Mouse (Mus musculus) ovary, adult 18-20 months (tissue): ENCODE measurements around the gene Jsrp1.
A peak's percentile ranks its signal among the peaks of the same experiment; 100 is the strongest.
"Not testable (repeated sequence)": the region's sequence is repeated elsewhere in the genome, so short reads cannot be mapped to it uniquely, and the experiment has no call there.

Source experiments
- DNase-seq: peaks from one replicate; pipeline ENCODE4 v3.0.0; 2022; ENCODE audit warnings: low spot score, mixed read lengths

The Jsrp1 gene

GRCm38 (mm10) chr10:80831136-80831535 is 17.8 kb upstream of the Jsrp1 start:
- peak; percentile 51 for DNase-seq

GRCm38 (mm10) chr10:80829359-80830278 is 16.3 kb upstream of the Jsrp1 start:
- no peak for DNase-seq

GRCm38 (mm10) chr10:80828587-80828986 is 15.3 kb upstream of the Jsrp1 start:
- not testable (repeated sequence) for DNase-seq

DNA sequence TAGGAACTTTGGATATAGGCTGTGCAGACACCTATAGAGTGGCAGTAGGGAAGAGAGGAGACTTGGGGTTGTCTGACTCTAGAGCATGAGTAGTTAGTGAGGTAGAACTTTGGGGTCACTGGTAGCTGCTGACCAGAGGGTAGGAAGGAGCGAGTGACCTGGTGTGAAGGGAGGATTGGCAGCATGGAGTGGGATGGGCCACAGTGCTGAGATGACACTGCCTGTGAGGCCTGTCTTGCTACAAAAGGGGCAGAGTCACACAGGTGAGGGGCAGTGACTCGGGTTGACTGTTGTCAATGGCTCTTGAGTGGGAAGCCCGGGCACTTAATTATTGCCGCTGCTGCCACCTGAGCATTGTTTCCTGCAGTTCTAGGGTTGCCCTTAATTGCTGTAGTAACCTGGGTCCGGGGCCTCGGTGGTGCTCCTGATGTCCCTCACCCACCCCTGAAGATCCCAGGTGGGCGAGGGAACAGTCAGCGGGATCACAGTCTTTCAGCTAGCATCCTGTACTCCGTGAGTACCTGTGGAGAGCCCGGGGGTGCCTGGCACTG is 14.6 kb upstream of the Jsrp1 start:
- DNase-seq, result no peak

DNA sequence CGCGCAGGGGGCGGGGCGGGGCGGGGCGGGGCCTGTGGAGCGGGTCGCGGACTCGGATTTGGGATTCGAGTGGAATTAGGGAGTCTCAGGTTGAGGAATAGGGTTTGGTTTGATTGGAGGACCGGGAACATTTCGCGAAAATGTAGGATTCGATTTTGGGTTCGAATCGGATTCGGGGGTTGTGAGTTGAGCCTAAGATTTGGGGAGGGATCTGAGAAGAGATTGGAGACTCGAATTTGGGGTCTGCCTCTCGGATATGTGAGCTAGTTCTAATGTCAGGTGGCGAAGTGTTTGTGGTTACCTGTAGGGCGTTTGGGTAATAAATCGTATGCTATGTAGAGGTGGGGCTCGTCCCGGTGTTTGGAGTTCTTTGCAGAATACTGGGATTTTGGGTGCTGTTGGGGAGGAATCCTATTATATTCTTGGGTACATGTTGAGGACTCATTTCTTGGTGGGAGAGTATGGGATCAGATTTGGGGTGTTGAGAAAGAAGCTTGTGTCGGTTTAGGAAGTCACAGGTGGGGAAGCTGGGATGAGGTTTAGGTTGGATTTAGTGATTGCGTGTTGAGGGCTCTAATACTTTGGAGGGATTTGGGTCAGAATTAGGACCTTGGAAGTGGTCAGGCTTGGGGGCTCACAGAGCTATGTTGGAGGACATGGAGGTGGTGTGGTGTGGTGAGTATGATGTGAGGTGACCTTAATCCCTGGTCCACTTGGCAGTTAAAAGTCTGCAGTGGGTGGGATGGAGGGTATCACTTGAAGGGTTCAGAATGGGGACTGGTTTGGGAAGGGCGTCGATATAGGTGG is 14.0 kb upstream of the Jsrp1 start:
- DNase-seq, result no peak

- DNase-seq, result peak; percentile 99
Measured at GRCm38 (mm10) chr10:80826151-80827062, 13.1 kb upstream of the Jsrp1 start, which contains the start of gene Oaz1. Gene Oaz1, plus strand, starts transcription at chr10:80826656.

DNA sequence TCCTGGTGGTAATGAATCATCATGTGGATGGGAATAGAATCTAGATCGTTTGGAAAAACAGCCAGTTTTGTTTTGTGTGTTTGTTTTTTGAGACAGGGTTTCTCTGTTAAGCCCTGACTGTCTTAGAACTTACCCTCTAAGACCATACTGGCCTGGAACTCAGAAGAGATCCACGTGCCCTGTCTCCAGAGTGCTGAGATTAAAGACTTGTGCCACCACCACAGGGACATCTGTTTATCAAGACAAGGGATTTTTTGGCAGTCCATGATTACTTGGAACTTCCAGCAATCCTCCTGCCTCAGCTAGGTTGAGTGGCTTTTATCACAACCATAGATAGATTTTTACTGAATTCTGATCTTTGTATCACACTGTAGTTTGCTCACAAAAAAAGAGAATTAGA is 11.5 kb upstream of the Jsrp1 start:
- DNase-seq, result no peak

GRCm38 (mm10) chr10:80823847-80824643 is 10.7 kb upstream of the Jsrp1 start:
- DNase-seq, result no peak

- DNase-seq, result no peak
Measured at GRCm38 (mm10) chr10:80823316-80823715, 10.0 kb upstream of the Jsrp1 start.

DNA sequence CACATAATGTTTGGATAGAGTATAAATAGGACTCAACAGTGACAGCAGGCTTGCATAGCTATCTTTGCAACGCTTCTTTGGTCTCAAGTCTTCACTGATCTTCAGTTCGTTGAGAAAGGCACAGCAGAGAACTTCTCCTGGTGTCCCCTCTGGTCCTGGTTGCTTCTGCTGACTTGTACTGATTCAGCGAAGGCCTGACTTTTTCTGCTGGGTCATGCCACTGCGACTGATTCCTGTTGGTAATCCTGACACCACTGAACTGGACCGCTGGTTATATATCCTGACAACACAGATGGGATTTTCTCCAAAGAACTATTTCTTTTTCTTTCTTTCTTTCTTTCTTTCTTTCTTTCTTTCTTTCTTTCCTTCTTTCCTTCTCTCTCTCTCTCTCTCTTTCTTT is 9.2 kb upstream of the Jsrp1 start:
- DNase-seq, result no peak

GRCm38 (mm10) chr10:80821991-80822390 is 8.7 kb upstream of the Jsrp1 start:
- no peak for DNase-seq

DNA sequence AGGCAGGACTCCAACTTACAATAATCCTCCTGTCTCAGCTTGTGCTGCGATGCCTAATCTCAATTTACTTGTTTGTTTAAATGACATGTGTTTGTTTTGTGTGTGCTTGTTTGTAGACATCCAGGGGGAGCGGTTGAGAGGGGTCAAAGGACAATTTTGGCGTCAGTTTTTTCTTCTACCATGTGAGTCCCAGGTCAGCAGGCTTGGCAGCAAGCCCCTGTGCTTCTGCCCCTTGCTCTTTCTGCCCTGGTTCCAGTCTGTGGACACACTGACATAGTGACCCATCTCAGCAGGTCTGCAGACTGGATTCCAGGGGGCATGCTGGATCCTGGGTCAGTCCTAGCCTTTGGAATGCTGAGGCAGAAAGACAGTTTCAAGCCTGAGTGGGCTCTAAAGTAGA is 6.1 kb upstream of the Jsrp1 start:
- no peak for DNase-seq

- DNase-seq, result no peak
Measured at GRCm38 (mm10) chr10:80818599-80819281, 5.4 kb upstream of the Jsrp1 start.

- not testable (repeated sequence) for DNase-seq
Measured at GRCm38 (mm10) chr10:80817955-80818354, 4.7 kb upstream of the Jsrp1 start.

DNA sequence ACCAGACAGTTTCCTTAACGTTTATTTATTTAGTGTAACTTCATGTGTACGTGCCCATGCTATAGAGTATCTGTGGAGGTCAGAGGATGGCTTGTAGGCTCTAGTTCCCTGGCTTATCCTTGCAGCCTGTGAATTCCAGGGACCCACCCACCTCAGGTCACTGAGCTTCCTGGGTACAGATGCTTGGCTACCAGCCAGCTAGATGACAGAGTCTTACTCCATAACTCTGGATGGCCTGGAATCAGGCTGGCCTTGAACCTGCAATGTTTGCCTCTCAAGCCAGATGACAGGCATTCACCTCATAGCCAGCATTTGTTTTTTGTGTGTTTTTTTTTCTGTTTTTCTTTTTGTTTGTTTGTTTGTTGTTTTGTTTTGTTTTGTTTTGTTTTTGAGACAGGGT is 3.9 kb upstream of the Jsrp1 start:
- DNase-seq, result no peak

DNA sequence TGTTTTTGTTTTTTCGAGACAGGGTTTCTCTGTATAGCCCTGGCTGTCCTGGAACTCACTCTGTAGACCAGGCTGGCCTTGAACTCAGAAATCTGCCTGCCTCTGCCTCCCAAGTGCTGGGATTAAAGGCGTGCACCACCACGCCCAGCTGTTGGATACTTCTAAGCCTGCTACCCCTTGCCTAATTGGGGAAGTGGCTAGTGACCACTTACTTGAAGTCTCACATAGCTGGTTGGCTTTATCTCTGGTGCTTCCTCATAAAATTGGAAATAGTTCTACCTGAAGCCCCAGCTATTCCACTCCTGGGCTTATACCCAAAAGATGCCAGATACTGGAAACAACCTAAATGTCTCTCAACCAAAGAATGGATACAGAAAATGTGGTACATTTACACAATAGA is 3.0 kb upstream of the Jsrp1 start:
- DNase-seq, result not testable (repeated sequence)

DNA sequence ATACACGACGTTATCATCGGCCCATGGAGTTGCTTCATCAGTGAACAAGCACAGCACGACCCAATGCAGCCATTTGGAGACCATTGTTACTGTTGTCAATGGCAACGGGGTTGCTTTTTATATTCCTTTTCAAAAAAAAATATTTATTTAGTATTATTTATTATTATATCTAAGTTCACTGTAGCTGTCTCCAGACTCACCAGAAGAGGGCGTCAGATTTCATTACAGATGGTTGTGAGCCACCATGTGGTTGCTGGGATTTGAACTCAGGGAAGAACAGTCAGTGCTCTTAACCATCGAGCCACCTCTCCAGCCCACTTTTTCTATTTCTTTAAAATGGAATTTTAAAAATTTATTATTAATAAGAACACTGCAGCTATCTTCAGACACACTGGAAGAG is 1.5 kb upstream of the Jsrp1 start:
- no peak for DNase-seq

DNA sequence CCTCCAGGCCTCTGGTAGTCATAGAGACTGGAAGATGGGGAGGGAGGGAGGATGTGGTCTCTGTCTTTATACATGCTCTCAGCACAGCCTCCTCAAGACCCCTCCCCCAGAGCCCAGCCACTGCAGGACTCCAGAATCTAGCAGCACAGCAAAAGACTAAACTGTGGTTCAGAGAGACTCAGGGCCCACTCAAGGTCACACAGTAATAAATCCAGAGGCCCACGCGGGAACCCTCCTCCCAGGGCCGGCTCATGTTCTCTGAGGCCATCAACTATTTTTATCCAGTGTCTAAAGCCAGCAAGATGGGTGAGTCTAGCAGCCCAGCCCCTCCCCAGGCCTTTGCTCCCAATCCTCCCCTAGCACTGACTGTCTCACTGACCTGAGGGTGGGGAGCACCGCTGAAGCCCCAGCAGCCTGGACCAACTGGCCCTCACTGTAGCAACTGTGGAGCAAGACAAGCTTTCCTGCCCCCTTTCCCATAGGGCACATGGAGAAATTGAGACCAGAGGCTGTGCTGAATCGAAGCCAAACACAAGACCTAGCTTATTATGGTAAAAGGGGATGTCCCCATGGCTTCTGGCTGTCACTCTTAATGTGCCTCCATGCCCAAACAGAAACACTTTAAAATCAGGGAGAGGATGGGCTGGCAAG is 782 bp downstream of the Jsrp1 start:
- no peak for DNase-seq

DNA sequence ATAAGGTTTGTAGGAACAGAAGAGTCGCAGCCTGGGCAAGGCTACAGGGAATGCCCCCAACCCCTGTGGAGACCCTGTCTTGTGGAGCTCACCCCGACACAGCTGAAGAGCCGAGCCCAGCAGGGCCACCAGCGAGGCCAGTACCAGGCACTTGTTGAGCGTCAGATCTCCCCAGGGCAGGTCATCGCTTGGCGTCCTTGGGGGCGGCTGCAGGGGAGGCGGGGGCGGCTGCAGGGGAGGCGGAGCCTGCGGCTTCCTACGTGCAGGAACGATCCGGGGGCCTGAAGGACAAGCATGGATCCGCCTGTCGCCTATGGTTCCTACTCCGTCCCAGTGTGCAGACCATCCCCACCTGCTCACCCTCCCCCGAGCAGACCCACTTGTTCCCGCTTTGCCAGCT is 3.2 kb downstream of the Jsrp1 start:
- peak; percentile 71 for DNase-seq
